Mouse (Mus musculus) telencephalon, adult 2 months (tissue): ENCODE measurements around the gene Emp1.

Experiments
- DNase-seq: peaks from one replicate; pipeline ENCODE4 v3.0.0-alpha.2; 2011; ENCODE audit warnings: low read depth, low spot score

Emp1 gene

GRCm38 (mm10) chr6:135364041-135364745 lies 1.8 kb downstream of the Emp1 start:
- no peak for DNase-seq

- no peak for DNase-seq
Observed at GRCm38 (mm10) chr6:135364891-135365301, 2.6 kb downstream of the Emp1 start.

GRCm38 (mm10) chr6:135365614-135366013 lies 3.3 kb downstream of the Emp1 start:
- no peak for DNase-seq

GRCm38 (mm10) chr6:135368230-135368629 lies 5.9 kb downstream of the Emp1 start:
- DNase-seq, result no peak

GRCm38 (mm10) chr6:135369551-135369968 lies 7.2 kb downstream of the Emp1 start:
- DNase-seq, result no peak

GRCm38 (mm10) chr6:135370954-135371353 lies 8.6 kb downstream of the Emp1 start:
- no peak for DNase-seq

- no peak for DNase-seq
Observed at GRCm38 (mm10) chr6:135373357-135373756, 11.0 kb downstream of the Emp1 start.

GRCm38 (mm10) chr6:135375818-135376217 lies 13.5 kb downstream of the Emp1 start:
- DNase-seq, result no peak

- no peak for DNase-seq
Observed at GRCm38 (mm10) chr6:135376248-135376647, 13.9 kb downstream of the Emp1 start.

GRCm38 (mm10) chr6:135377583-135378319 lies 15.4 kb downstream of the Emp1 start:
- DNase-seq, result peak; percentile 46

GRCm38 (mm10) chr6:135383919-135384318 lies 21.6 kb downstream of the Emp1 start:
- no peak for DNase-seq

GRCm38 (mm10) chr6:135385738-135386459 lies 23.6 kb downstream of the Emp1 start:
- peak; percentile 79 for DNase-seq

GRCm38 (mm10) chr6:135387653-135388052 lies 25.3 kb downstream of the Emp1 start:
- no peak for DNase-seq

- DNase-seq, result no peak
Observed at GRCm38 (mm10) chr6:135388711-135389110, 26.4 kb downstream of the Emp1 start.

GRCm38 (mm10) chr6:135390398-135390797 lies 28.1 kb downstream of the Emp1 start:
- no peak for DNase-seq

GRCm38 (mm10) chr6:135395375-135395774 lies 33.0 kb downstream of the Emp1 start:
- no peak for DNase-seq

GRCm38 (mm10) chr6:135397089-135397488 lies 34.7 kb downstream of the Emp1 start:
- no peak for DNase-seq

GRCm38 (mm10) chr6:135397788-135398187 lies 35.4 kb downstream of the Emp1 start:
- DNase-seq, result no peak

- DNase-seq, result no peak
Observed at GRCm38 (mm10) chr6:135398801-135399200, 36.5 kb downstream of the Emp1 start.

- peak; percentile 39 for DNase-seq
Observed at GRCm38 (mm10) chr6:135400306-135400705, 38.0 kb downstream of the Emp1 start.

GRCm38 (mm10) chr6:135405093-135405492 lies 42.7 kb downstream of the Emp1 start:
- no peak for DNase-seq

- no peak for DNase-seq
Observed at GRCm38 (mm10) chr6:135407323-135407722, 45.0 kb downstream of the Emp1 start.
